Mouse (Mus musculus): Measurements from ENCODE around the gene Sgsm2.

The Sgsm2 gene

DNA sequence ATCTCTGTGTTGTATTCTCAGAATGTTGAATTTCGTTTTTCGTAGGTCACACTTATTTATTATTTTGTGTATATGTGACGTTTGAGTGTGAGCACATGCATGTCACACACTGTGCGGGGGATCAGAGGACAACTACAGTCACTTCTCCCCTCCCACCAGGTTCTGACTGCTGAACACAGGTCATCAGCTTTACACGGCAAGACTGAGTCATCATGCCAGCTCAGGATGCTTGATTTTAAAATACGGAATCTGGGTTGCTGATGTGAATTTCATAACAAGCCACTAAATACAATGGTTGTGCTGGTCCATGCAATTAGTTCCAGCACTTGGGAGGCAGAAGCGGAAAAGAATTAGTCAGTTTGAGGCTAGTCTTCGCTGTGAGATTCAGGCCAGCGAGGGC, 15.9 kb downstream of the Sgsm2 start:
- DNase-seq, result no peak

DNA sequence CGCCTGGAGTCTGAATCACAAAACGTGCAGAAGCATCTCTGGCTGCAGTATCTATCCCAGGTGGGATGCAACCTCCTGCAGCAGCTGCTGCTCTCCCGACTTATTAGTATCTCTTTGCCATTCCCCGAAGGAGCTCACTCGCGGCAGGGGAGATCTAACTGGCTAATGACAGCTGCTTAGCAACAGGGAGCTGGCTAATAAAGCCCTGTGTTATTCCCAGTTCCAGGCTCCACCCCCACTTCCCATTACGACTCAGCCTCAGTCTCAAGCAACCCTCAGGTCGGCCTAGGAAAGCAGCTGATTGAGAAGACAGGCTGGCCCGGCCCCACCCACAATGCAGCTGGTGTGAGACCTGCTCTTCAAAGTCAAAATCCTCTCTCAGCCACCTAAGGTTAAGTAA, 20.1 kb downstream of the Sgsm2 start:
- DNase-seq, result no peak

DNA sequence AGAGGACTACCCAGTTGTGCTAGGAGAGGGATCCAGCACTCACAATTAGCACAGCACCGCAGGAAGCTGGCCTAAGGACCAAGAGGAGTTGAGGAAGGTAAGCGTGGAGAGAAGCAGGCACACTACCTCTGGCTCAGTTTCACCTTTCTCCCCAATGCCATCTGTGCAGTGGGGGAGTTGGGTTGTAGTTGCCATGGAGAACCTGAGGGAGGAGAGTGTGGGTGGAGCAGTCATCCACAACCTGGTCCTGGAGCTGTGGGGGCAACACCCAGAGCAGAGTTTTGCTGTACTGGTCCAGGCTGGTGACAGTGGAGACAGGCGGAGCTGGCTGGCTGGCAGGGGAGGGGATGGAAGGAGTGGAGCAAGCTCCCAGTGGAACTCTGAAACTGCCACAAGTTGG, 22.2 kb downstream of the Sgsm2 start:
- DNase-seq, result no peak

DNA sequence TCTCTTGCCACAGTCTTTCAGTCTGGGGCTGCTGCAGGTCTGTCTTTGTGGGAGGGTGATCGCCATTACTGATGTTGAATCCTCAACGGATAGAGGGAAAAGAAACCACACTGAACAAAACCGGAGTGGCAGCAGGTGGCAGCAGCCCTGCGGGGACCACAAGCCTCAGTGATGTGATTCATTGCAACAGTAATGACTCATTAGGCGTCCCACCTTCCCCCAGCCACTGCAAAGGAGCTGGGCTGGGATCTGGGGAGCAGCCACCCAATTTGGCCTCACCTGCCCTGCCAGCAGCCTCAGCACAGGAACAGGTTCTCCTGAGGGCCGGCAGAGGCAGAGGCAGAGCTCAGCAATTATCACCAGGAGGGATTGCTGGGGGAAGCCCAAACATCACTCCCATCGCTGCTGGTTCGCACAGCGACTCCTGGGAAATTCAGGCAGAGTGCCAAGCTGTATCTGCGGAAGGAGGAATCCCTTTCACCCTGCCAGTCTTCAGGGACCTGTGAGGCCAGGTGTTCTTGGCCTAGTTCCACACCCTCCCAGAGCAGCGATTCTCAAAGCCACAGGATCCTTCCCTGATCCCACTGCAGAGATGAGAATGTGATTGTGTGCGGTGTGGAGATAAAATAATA, 25.8 kb downstream of the Sgsm2 start:
- no peak for DNase-seq

DNA sequence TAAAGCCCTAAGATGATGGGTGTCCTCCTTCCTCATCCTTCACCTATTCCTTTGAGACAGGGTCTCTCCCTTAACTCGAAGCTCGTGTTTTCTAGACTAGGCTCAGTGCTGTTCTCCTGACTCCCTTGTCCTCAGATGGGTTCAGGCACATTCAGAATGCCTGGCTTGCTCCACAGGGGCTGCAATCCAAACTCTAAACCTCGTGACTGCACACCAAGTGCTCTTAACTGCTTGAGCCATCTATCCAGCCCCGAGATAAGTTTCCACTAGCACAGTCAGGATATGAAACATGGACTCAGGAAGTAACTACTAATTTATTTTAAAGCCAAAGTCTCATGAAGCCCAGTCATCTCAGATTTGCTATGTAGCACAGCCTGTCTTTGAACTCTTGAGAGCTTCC, 26.3 kb downstream of the Sgsm2 start:
- no peak for DNase-seq

DNA sequence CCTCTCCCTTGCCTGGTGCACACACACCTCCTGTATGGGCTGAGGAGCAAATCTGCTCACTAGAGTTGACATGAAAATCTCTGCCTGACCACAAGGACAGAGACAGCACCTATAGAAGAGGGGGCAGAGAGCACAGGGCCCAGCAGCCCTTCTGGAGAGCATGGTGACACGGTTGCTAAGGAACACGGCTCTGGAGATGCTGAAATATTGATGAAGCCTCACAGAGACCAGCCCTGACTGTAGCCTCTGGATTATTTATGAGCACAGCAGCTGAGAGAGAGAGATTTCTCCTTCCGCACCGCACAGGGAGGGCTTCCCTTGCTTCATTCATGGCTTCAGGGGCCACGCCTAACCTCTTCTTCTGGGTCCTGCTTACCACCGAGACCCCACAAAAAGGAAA, 27.3 kb downstream of the Sgsm2 start:
- DNase-seq, result no peak

DNA sequence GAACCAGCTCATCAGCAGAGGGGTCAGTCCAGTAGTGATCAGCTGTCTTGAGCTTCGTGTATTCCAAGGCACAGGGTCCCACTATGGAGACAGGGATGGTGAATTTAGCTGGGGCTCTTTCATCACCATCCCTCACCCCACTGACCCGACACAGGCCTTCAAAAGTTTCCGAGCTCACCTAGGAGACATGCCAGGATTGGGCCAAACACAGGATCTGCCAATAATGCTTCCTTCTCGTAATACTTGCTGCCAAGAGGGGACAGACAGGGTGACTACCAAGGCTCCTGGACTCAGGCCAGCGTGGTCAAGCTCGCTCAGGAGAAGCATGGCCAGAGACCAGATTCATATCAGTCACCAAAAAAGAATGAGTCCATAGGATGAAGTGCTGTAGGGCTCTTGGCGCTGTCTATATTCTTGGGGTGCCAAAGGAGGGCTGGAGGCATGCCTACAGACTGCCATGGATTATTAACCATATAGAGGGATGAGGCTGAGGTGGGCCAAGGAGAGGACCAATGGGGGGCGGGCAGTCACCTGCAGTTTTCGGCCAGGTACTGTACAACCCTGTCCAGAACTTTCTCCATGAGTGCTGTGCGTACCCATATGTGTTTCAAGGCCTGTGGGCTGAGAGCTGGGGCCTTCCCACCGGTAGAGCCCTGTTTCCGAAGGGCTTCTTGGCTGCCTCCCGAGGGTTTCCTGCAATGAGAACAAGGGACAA, 28.7 kb downstream of the Sgsm2 start:
- DNase-seq, result no peak

DNA sequence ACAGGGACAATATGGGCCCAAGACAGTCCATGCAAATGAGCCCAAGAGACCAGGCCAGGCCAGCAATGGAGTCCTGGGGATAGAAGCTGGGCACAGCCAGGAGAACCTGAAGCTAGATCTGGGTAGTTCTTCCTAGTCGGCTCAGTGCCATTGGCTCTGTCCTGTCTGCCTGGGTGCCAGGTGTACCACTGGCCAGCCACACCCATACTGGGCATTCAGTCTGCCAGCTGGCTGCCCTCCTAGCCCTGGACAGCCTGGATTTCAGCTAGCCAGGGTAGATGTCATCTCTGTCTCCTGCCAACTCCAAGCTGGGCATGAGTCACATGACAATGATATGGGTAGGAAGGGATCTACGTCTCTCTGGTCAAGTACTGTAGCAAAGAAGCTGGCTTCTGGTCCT, 29.7 kb downstream of the Sgsm2 start:
- DNase-seq, result no peak

DNA sequence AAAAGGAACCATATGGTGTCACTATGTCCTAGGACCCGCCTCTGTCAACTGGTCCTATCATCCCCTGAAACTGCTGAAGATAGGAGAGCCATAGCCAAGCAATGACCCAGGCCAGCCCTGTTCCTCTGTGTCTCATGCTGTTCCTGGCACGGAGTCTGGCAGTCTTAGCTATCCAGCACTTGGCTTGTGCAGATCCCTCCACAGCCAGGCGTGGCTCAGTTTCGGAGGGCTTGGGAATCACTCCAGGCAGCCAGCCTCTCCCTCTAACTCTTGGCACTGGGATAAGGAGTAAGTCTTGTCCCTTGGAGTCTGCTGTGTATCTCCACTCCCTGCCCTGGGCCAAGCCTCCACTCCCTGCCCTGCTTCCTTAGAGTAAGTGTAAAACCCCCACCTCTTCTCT, 30.2 kb downstream of the Sgsm2 start:
- DNase-seq, result no peak

DNA sequence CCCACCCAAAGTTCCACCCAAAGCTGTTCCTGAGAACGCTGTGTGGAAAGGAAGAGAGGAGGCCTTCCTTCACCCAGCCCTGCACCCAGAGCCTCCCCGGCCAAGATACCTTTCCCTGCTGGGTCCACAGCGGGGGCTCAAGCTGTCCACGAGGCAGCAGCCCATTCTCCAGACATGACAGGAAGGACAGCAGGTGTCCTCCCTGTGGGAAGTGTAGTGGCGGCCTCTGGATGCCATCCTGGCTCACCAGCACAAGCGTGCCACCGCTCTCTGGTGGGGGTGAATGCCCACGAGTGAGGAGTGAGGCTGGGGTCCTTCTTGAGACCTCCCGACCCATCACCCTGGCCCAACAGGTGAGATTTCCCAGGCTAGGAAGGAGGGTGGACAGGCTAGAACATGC, 31.6 kb downstream of the Sgsm2 start:
- DNase-seq, result no peak

DNA sequence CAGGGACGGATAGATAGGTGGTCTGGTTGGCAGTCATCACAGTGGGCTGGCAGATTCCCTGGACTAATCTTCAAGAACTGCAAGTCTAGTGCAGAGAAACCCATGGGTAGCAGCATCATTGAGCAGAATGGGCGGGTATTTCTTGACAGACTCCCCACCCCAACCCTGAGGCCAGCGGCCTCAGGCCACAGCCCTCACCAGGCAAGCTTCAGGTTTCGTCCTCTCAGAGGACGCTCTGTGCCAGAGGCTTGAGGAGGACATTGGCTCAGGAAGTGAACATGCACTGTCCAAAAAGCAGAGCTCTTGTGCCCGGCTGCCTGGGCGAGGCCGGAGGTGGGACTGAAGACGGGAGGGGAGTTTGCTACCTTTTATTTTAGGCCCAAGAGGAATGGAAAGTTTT, 32.4 kb downstream of the Sgsm2 start:
- DNase-seq, result no peak

DNA sequence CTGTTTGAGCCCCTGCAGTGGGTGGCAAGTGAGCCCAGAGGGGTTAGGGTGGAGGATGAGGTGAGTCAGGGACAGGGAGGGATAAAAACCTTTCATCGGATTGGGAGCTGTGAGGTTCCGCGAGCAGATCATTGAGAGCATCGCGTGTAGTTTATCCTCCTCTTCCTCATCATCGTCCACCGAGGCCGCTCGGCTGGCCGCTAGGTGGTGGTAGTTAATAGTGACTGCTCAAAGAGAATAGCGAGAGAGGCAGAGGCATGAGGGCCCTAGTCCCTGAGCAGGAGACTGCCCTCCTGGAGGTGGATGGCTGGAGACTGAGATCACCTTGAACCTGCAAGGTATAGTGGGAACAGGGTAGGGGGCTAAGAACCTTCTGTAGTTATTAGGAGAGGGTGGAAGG, 33.4 kb downstream of the Sgsm2 start:
- DNase-seq, result no peak

DNA sequence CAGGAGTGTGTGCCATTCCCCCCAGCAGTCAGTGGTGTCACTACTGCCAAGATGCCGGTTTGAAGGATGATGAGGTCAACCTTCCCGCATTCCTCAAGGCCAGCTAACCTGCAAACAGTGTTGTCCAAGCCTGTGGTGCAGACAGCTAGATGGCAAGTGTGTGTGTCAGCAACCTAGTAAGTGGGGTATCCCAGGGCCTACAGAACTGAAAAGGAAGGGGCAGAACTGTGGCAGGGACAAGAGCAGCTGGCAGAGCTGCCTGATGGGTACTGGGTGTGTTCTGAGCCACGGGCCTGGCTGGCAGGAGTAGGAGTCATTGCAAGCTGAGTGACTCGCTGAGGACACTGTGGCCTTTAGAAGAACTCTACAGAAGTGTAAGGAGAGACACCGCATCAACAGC, 34.7 kb downstream of the Sgsm2 start:
- DNase-seq, result no peak

DNA sequence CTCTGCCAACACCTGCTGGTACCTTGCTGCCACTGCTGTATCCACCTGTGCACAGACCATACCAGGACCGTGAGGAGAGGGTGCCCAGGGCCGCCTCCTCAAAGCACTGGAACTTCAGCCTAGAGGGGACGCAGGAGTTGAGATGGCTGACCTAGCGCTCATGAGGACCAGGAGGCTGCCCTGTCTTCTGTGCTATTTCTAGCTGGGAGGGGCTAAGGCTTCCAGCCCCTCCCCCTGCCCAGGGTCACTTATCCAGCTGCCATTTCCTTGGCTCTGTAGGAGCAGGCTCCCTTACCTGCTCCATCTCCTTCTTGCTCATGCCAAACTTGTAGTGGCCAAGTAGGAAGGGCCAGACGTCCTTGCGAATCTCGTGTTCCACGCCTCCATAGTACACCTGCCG, 39.1 kb downstream of the Sgsm2 start:
- no peak for DNase-seq

DNA sequence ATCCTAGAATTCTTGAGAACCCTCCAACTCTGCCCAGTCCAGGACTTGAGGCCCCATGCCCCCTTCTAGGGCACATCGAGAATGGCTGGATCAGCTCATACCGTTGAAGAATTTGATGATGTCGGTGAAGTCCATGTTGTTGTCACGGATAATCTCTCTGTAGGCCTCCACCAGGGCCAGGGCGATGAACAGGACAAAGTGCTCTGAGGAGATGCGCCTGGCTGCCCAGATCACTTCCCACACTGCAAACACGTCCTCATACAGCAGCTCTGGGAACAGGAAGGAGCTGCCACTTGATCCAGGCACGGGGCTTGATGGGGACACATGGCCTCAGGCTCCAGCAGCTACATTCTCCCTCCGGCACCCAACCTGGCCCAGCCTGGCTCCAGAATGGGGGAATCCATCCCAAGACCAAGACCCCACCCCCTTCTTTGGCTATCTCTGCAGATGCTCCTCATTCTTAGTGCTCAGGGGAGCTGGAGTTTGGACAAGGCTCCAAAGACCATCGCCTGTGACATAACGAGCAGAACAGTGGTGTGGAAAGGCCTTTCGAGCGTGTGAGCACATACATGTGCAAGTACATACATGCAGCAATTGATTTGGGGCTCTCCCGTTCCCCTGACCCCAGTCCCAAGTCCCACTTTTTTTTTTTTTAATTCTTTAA, 45.7 kb downstream of the Sgsm2 start:
- no peak for DNase-seq

DNA sequence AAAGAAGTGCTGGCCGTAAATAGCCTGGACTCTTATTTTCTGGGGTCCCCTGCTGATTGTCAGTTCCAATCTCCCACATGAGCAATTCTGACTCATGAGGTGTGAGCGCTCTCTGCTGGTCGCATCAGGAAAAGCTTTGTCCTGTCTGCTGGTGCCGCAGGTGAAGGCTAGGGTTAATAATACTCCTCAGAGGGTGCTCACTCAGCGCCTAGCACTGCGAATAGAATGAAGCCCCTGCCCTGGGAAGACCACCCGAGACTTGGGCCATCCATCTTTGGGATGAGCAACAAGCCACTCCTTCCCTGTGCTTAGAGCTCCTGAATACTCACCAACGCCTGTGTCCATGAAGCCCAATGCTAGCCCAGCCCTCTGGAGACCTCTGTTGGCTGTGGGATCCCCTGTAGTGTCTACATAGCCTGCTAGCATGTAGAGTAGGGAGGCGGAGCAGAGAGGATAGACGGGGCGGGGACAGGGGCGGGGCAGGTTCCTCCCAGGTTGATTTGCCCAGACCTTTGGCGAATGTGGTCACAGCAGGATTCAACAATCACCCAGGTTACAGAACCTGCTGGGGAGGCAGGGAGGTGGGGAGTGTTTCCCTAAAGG, 48.8 kb downstream of the Sgsm2 start:
- peak; percentile 75 to 81 for DNase-seq

DNA sequence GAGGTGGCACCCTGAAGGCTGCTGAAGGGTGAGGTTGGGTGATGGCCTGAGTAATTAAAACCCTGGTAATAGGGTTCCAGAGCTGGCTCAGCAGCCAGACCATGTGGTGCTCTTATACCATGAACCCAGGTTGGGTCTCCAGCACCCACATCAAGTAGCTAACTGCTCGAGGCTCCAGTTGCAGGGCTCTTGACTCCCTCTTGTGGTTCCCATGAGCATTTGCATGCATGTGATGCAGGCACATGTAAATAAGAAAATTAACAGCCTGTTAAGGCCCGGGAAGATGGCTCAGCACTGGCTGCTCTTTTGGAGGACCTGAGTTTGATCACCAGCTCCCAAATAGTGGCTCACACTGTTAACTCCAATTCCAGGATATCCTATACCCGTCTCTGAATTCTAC, 51.1 kb downstream of the Sgsm2 start:
- no peak for DNase-seq

DNA sequence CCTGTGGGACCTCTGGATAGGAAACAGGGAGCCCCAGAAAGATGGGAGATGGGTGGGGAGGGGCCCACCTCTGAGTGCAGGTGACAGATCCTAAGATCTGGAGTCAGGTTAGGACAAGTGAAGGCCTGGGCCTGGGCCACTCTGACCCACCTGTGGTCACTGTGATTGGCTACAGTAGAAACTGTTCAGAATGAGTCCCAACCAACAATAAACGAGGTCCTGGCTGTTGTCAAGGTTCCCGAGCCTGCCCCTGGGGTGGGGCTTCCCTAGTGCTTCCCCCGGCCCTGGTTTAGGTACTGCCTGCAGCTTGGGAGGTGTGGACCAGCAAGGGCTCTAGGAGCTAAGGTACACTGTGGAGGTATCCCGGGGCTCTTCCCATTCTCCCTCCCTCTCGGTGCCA, 53.1 kb downstream of the Sgsm2 start:
- DNase-seq, result no peak

DNA sequence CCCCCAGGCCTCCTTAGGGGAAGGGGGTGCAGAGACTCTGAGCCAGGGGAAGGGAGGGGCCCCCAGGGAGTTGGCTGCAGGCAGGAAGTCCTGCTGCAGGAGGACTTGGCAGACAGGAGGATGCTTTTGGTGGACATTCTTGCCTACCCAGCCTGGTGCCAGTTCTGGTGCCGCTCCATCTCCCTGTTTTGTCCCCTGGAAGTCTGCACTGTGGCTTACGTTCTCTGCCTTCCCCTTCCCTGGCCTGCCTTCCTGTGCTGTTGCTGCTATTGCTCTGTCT, 53.5 kb downstream of the Sgsm2 start:
- DNase-seq, result no peak

DNA sequence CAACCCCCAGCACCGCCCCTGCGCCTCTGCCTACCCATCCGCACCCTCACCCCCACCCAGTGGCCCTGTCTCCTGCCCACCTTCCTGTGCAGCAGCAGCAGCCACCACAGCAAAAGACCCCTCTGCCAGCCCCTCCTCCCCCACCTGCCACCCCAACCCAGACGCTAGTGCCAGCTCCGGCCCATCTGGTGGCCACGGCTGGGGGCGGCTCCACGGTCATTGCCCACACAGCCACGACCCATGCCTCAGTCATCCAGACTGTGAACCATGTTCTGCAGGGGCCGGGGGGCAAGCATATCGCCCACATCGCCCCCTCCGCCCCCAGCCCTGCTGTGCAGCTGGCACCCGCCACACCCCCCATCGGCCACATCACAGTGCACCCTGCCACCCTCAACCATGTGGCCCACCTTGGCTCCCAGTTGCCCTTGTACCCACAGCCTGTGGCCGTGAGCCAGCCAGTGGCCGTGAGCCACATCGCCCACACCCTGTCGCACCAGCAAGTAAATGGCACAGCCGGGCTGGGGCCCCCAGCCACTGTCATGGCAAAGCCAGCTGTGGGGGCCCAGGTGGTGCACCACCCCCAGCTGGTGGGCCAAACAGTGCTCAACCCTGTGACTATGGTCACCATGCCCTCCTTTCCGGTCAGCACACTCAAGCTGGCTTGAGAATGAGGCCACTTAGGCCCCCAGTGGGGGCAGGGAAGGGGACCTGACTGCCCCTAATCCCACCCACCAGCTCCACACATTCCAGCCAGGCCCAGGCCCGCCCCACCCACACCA, 54.0 kb downstream of the Sgsm2 start:
- peak in 1 of 2 experiments; percentile 38 for DNase-seq

DNA sequence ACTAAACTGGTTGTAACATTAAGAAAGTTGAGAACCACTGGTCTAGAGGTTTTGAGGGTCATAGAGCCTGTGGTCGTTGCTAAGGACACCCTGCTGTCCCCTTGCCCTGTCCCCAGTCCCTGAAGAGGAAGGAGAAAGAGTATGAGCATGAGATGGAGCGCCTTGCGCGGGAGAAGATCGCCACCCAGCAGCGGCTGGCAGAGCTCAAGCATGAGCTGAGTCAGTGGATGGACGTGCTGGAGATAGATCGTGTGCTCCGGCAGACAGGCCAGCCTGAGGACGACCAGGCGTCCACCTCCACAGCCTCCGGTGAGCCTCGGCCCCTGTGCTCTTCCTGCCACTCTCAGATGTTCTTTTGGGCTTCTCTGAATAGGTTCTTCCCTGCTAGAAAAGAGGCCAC, 54.8 kb downstream of the Sgsm2 start:
- DNase-seq, result no peak

DNA sequence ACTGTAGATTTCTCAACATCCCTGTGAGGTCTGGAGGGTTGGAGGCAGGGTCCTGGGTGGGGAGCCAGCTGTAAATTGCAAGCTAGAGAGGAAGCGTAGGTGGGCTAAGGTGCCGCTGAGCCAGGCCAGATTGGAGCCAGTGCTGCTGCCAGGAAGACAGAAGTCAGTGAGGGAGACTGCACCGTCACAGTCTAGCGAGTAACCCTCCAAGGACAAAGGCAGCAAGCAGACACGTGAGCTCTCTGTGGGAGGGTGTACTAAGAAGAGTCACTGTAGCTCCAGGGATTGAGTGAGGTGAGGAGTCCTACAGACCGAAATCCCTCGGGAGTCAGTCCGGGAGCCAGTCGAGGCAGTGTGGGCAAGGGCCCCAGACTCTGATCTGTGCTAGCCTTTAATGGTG, 55.5 kb downstream of the Sgsm2 start:
- DNase-seq, result peak in 1 of 2 experiments; percentile 5

DNA sequence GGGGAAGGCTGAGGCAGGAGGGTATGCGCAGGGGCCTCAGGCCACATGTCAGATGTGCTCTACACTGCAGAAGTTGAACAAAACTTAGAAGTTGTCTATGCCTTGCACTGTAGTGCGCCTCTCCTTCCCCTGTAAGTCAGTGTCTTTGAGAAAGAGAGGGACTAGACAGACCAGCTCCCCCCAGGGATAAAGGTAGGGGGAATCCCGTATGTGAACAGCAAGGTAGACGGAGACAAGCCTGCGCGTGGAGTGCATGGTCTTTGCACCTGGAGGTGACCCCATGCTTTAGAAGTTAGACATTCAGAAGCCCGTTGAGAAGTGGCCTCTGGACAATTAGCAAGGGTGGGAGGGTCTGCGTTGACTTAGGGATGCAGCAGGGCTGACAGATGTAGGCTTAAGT, 56.1 kb downstream of the Sgsm2 start:
- DNase-seq, result no peak

Data from thymus, postnatal 36 days (tissue).